Mouse (Mus musculus) T-helper 17 cell (primary cell): ENCODE measurements around the gene Gm17018.

Experiments
- in situ Hi-C, 2 experiments: fragments of 300-600 bp; cut with MboI, MseI; formaldehyde crosslinking; loops; 1 replicate in 1 of 2; 2 replicates in 1 of 2; pipeline ENCODE4 v1.15.1; 2025; ENCODE audit warnings: high pct_unique_total_duplicates in 2 of 2

Gm17018 gene

DNA sequence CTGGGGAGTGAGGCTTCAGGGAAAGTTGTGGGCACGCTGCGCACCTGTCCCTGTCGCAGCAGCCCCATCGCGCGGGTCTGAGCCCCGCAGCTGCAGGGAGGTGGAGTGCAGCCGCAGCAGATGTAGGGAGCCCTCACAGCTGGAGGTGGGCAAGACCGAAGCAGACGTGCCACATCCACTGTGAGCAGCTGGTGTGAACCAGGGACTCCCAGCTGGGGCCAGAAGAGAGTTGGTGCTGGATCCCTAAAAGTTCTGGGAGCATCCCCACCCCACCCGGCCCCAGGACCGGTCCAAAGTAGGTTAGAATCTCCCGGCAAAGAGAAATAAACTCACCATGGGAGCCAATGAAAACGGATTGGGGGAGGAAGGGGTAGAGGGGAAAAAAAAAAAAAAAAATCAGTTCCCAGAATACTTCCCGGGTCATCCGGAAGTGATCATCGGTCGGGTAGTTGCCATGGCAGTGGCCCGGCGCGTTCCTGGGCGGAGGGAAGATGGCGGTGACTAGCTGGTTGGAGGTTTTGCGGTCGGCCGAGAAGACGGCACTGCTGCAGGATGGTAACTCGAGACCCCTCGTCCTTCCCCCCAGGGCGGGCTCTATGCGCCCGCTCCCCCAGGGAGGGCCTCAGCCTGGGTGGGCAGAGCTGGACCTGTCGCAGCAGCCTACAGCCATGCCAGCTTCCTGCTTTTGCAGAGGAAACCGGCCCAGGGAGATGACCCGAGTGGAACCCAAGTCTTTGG lies at the start of gene Gm17018, which contains the start of gene Poll:
Gene Gm17018, plus strand, starts transcription at position 463 of the 738 bp plus-strand sequence.
Gene Poll, minus strand, starts transcription at position 379 of the 738 bp plus-strand sequence.
- in situ Hi-C loops, result loop anchor here in 1 of 2 experiments (25.0 kb wide), 1 partner anchor 177 kb away; the partner anchor contains the start of genes Fgf8 and Npm3

DNA sequence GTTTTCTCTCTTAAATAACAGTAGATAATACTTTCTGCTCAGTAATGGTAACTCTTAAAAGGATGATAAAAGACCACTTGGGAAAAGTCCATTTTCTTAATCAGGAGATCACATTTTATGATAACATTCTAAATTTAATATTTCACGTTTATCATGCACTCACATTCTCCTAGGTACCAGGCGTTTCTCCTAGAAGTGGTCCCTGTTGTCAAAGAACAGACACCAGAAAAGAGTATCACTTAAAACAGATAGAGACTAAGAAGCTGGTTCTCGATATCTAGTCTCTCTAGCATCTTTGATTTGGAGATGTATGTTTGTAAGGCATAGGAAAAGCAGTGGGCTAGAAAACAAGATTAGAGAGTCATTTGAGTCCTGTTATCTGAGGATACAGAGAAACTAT lies 49.7 kb upstream of the Gm17018 start:
- in situ Hi-C loops, result no loop called here

DNA sequence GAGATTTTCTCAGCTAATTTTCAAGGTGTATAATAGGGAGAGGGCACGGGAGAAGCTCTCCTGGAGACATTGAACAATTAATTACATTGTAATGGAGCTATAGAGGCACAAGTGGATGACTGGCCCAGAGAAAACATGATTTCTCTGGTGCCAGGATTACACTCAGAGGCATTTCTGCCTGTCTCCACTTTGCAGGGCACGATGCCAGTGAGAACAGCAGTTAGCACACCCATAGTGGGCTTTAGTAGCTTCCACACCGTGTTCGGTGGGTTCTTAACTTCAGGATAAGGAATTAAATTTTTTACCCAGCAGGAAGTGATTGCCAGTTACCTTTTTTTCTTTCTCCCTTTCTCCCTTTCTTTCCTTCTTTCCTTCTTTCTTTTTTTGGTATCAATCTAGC lies 49.0 kb upstream of the Gm17018 start:
- in situ Hi-C loops, result no loop called here

DNA sequence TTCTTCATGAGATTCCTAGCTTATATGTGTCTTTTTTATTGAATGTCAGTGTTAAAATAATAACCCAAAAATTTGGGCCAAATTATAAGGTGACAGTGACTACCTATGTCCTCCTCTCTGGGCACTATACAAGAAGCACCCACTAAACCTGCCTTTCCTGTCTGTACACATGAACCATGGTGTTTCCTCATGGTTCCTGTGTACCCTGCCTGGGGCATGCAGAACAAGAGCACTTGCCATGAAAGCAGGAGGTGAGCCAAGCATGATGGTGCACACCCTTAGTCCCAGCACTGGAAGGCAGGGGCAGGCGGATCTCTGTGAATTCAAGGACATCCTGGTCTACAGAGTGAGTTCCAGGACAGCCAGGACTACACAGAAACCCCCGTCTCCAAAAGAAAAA lies 45.1 kb upstream of the Gm17018 start:
- in situ Hi-C loops, result no loop called here

DNA sequence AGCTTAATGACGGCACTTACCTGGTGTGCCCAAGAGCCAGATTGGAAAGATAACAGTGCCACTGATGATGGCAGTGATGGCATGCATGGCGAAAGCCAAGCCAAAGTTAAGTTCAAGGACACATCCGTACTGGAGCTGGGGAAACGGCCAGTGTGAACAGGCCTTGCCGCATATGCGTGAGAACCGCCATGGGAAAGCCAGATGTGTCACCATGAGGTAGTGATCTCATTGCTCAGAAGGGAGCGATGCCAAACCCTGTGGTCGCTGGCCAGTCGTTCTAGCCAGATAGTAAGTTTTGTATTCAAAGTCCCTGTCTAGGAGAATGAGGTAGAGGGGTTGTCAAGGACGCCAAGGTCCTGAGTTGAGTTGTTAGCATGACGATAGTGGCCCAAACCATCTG lies 44.2 kb upstream of the Gm17018 start:
- in situ Hi-C loops, result no loop called here

DNA sequence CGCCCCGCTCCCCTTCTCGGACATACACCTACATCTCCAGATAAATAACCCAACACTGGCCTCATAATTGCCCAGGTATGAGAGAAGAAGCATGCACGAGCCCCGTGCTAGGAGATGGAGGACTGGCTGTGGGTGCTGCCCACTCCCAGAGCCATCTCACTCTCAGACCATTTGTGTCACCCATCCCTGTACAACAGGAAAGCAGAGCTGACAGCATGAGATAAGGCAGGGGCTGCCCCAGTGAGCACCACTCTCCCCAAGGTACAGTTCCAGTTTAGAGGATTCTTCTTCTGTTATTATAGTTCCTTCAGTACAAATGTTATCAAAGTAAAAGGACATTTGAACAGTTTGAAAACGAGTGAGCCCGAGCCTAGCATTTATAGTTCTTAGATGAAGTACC lies 33.0 kb upstream of the Gm17018 start:
- in situ Hi-C loops, result no loop called here

DNA sequence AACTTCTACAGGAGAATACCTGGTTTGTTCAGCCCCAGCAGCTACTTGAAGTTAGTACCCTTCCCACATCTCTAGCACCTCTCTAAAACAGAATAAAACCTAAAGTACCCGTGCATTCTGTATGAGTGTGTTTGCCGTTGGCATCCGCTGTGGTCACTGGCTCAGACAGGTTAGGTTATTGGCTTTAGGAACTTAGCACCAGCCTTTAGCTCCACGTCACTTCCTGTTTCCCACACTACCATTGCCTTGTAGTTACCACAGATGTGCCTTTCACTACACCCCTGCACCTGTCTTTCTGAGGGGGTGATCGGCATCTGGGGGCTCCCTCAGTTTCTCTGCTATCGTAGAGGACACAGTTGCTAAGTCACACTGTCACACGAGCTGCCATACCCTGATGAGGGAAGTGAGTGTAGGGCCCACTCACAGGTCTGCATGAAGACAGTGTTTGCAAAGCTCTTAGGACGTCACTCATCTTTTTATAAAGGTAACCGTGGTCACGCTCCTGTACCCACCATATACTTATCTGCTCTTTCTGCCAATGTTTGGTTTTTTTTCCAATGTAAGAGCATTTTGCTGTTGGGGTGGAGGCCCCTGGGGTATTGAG lies 32.4 kb upstream of the Gm17018 start:
- in situ Hi-C loops, result no loop called here

DNA sequence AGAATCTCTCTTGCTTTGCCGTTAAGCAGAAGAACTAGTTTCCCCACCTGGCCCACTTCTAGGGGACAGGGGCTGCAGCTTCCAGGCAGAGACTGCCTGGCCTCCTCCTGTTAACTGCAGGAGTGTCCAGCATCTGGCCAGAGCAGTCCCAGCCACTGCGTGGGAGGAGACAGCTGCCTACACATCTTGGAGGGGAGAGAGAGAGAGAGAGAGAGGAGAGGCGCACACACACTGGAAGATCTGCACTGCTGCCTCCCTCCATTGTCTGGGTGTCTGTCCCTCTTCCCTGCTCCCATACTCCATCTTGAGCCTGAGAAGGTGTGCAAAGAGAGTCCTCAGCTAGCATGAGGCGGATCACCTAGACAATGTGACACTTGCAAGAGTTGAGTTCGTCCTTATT lies 31.1 kb upstream of the Gm17018 start:
- in situ Hi-C loops, result no loop called here

DNA sequence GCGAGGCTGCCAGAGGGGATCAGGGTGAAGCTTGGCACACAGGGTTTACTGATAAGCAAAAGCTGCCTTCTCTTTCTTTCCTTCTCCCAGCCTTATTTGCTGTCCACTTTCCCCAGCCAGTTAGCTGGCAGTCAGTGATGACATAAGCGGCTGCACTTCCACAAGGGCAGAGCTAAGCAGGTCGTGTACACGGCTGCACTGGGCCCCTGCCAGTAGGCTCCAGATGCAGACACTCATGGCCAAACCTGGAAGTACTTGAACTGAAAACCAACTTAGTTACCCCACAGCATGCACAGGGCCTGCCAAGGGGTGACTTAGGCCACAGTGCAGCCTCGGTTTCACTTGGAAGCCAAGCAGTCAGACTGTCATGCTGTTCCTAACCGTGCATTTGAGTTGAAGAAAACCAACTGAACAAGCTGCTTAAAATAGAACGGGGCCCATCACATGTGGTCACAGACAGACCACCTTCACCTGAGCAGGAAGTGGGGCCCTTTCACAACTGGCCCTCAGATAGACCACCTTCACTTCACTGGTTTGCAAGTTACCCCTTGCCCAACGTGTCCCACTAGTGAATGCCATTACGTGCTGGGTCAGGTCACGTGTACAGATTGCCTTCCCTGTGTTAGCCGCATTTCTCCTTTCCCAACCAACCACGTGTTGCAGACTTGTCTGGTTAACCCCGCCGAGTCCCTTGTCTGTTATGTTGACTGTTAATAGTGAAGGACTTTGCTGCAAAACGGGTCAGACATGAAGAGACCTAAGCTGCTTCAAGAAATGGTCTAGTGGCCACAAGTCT lies 30.0 kb upstream of the Gm17018 start:
- in situ Hi-C loops, result no loop called here

DNA sequence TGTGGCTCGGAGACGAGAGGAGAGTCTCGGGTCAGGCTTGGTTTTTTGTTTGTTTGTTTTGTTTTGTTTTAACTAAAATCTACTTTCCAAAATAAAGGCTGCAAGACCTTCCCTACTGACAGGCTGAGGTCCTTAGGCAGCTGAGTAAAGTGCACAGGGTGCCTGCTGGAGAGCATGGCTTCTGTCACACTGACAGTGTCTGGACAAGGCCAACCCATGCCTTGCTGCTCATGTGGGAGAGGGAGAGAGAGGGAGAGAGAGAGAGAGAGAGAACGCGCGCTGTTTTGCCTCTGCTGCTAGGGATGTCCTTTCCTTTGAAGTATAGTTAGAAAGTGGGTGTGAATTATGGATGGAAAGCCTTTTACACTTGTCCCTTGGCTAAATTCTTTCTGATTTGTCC lies 28.9 kb upstream of the Gm17018 start:
- in situ Hi-C loops, result no loop called here

DNA sequence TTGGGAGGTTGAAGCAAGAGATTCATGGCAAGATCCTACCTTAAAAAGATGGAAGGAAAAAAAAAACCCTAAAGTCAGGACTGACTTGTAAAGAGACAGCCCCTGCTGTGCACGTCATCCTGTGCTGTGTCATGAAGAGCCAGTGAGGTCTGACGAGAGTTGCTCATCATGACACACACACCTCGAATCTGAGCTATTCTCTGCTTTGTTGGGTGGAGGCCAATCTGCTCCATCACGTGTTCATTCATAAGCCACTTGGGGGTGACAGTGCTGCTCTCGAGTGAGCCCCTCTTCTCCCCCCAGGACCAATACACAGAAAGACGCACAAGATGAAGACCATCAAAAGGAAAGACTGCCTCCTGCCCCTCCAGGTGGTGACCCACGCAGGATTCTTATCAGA lies 26.8 kb upstream of the Gm17018 start:
- in situ Hi-C loops, result no loop called here

DNA sequence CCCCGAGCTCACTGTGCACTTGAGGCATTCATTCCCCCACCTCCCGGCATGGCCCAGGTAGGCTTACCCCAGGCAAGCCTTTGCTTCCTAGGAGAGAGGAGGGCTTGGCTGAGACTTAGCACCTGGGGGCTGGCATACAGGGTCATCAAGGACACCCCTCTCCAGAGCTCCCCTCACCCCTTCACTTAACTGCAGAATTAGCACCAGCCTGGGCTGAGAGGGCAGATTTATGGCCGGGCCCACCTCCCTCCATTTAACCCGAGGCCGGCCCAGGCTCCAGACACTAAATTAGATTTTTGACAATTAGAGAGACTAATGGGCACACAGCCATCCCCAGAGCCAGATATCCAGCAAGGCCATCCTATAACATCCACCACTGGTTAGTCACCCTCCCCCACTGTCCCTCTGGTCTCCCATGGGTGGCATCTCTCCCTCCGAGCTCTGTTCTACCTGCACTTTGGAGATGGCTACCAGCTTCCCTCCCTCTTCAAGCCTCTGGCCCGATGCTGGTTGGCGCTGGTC lies 25.1 kb upstream of the Gm17018 start:
- in situ Hi-C loops, result loop anchor here in 1 of 2 experiments (5.0 kb wide), 1 partner anchor 1237 kb away; no protein-coding TSS in a partner anchor

DNA sequence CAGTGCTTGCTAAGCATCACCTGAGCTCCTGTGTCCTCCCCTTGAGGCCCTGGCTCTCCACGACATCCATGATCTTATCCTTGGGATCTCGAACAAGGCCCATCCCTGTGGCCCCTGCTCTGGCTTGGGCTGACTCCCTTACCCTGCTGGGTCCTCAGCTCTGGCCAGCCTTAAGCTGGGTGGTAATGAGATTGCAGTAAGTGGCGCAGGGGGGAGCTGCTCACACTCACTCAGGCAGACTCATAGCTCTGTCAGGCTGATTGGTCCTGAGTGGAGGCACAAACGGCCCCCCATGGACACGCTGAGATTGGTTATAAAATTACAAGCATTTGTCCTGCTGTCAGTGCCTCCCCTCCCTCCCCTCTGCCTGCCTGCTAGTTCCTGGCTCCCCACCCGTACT lies 24.5 kb upstream of the Gm17018 start:
- in situ Hi-C loops, result loop anchor here in 1 of 2 experiments (5.0 kb wide), 1 partner anchor 1236 kb away; no protein-coding TSS in a partner anchor

DNA sequence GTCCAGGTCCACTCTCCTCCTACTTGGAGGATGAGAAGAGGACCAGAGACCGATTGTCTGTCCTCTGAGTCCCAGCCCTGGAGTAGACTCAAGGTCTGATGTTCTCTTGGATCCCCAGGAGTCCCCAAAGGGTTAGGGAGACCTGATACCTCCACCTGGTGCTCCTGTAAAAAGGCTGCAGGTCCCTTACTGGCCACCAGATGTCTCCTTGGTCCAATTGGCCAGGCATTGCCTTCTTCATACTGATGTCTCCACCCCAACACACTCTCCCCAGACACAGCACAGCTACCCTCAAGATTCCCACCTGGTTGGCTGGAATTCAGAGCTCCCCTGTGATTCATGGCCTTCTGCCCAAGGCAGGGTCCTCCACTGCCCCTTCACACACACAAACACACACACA lies 22.9 kb upstream of the Gm17018 start:
- in situ Hi-C loops, result loop anchor here in 1 of 2 experiments (5.0 kb wide), 1 partner anchor 1235 kb away; no protein-coding TSS in a partner anchor

DNA sequence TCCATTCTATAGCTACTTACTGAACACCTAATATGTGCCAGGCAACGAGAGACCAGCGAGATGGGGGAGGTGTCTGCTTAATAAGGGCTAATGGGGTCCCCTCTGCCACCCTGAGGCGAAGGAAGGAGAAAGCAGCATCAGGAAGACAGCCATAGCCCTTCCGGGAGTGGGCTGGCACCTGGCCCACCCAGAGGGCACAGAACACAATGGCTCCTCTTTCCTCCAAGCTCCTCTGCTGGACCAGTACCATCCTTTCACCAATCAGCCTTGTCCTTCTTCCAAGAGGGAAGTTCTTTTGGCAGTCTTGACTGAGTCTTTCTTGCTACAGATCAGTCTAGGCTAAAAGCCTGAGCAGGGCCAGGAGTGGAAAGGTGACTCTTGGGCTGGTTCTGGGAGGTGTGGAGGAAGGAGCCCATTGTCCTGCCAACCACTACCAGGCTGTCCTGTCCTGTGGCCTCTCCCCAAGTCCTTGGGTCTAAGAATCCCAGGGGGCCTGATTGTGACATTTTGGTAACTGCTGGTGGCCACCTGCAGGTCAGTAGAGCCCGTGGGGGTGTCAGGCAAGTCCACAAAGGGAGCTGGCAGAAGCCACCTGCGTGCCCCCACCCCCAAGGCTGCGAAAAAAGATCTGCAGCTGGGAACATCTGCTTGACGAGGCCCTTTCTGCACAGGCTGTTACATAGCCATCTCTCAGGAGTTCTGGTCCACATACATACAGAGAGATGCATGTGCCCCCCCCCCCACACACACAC lies 19.6 kb upstream of the Gm17018 start:
- in situ Hi-C loops, result no loop called here

DNA sequence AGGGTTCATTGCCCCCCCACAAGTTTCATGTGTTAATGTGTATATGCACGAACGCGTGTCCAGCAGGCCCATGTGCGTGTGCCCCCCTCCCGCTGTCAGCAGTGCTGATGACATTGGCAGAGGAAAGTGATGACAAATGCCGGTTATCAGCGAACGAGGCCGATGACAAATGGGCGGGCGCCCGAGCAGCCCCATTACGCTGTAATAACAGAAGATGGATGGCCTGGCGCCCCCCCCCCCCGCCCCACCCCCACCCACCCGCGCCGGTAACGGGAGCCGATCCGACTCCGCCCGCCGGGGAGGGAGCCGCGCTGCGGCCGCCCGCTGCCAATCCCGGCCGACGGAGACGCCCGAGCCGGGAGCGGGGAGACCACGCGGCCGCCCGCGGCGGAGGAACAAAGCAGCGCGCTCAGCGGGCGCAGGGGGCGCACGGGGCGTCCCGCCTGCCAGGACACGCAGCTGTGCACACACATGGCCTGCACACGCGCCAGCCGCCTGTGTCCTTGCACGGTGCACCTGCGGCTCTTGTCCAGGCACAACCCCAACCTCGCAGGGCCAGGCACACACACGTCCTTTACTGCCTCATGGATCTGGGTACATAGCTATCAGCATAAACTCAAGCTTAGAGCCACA lies 18.9 kb upstream of the Gm17018 start:
- in situ Hi-C loops, result no loop called here

DNA sequence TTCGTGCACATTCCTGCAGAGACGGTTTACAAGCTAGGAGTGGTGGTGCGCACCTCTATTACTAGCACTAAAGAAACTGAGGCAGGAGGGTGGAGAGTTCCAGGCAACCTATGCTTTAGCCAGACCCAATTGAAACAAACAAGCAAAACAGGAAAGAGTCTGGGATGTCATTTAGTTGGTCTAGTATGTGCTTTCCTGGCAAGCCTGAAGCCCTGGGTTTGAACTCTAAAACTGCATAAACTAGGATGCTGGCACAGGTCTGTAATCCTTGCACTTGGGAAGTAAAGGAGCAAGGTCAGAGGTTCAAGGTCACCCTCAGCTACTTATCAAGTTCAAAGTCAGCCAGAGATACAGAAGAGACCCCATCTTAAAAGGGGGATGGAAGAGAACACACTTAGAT lies 18.4 kb upstream of the Gm17018 start:
- in situ Hi-C loops, result no loop called here

DNA sequence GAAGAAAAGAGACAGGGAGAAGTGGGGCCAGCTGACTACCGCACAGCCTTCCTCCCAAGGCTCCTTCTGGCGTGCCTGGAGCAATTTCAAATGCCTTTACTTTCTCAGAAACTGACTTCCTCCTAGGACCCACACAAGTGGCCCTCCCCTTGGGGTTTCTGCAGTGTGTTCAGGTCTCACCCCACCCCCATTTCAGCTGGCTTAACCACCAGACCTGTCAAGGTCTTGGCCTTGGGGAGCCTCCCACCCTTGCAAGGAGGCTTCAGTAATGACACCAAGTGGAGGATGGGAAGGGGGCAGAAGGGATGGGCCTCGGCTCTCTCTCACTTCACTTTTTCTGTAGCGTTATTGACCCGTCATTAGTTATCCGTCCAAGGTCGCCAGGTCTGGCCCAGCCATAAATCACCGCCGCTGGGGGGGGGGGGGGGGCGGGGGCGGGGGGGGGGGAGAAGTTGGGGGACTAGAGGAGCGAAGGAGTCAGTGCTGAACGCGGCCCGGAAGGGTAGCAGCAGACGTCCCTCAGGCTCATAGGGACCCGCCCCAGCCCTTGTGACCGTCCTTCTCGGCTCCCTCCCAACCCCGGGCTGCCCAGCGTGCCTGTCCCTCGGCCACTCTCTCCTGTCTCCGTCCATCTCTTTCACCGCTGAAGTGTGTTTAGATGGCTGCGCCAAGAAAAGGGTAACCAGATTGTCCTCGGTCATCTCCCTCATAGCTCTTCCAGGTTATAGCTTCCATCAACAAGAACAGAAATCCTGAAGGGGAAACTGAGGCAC lies 16.1 kb upstream of the Gm17018 start:
- in situ Hi-C loops, result no loop called here

DNA sequence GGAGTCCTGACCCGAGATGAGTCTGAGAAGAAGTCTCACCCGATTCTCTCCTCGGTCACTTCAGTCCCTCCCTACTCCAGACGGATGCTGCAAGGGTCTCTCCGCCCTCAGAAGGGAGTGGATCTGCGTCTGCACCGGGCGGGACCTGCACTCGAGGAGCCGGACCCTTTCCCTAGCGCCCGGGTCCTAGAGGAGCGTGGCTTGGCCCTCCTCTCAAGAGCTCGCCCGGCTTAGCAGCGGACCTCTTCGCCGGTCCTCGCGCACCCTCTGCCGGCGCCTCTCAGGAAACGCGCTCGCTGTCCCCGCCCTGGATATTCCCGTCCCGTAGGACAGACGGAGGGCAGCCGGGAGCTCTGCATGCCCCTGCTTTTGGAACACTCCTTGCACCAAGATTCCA lies 15.5 kb upstream of the Gm17018 start:
- in situ Hi-C loops, result loop anchor here (5.0 kb wide), 3 partner anchors 263 to 328 kb away; no protein-coding TSS in a partner anchor

DNA sequence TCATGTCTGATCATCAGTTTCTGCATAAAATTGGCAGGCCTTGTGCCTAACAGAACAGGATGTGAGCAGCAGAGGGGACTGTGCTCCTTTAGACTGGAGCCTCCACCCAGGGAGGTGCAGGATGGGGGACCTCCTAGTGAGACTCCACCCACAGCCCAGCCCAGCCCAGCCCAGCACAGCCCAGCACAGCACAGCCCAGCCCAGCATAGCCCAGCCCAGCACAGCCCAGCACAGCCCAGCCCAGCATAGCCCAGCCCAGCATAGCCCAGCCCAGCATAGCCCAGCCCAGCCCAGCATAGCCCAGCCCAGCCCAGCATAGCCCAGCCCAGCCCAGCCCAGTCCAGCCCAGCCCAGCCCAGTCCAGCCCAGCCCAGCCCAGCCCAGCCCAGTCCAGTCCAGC lies 12.2 kb upstream of the Gm17018 start:
- in situ Hi-C loops, result loop anchor here (5.0 kb wide), 3 partner anchors 266 to 331 kb away; no protein-coding TSS in a partner anchor
